Mouse (Mus musculus) right cerebral cortex, postnatal 36 days (tissue): ENCODE results near the gene Shroom3.

Experiments used
- DNase-seq, 2 experiments: peaks; one replicate each; pipeline ENCODE4 v3.0.0; 2022; ENCODE audit warnings: low spot score in 2 of 2, mixed read lengths in 1 of 2

Shroom3 gene

DNA sequence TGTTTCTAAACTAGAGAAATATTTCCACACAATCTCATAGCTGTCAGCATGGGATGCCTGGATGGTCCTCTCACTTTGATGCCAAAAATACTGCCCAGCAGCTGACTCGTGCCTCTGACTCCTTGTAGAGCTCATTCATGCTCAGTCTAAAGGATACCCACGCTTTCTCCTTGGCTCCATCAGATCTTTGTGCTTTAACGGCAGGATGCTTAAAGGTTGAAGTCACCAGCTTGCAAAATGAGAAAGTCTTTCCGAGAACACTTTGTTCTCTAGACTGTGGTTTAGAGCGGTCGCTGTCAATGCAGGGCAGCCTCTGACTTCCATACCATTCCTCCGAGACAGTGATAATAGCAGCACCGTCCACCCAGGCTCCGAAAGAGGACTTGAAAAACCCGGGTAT lies 249.8 kb downstream of the Shroom3 start:
- no peak for DNase-seq

DNA sequence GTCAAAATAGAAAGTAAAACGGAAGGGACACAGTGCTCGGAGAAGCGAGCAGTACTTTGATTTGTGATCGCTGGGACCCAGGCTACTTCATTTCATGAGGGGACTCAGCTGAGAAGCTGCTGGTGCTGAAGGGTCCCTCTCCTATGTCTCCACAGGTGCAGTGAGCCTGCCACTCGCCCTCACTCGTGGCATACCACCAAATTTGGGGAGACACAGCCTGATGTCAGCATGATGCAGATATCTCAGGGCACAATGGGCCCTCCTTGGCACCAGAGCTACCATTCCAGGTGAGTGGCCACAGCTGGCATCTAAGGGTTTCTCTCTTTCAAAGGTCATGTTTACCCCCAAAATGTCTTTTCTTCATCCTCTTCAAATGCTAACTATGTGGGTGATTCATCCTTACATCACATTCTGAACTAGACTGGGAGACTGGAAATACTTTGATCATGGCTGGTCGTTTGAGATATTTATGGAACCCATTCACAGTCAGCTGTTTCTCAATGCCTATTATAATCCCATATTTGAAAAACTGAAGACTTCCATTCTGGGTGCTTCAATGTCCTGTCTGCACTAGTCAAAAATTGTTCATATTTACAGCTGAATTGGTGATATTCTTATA lies 250.5 kb downstream of the Shroom3 start:
- no peak for DNase-seq

DNA sequence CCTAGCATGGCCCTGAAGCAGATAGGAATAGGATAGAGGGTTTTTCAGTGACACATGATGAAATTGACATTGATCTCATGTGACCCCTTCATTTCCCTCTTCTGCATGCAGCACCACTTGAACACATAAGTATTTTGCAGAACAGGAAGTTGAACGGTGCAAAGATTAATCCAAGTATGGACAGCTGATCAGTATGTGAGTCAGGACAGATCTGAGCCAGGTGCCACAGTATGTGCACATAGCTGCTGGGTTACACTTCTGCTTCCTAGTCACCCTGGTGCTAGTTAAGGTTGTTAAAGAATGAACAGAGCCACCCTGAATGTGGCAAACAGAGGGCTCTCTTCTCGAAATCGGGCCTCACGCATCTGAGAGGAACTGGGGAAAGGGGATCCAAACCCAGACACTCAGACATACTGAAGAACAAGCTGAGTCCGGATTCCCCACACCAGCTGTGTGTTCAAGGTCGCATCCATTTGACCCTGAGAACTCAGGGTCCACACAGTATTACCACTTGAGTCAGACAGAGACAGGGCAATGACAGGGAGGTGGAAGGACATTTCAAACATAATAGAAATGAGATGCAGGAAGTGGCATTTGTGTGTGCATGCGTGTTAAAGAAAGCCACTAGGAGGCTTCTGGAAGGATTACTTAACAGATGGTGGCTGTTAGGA lies 251.2 kb downstream of the Shroom3 start:
- DNase-seq: no peak

DNA sequence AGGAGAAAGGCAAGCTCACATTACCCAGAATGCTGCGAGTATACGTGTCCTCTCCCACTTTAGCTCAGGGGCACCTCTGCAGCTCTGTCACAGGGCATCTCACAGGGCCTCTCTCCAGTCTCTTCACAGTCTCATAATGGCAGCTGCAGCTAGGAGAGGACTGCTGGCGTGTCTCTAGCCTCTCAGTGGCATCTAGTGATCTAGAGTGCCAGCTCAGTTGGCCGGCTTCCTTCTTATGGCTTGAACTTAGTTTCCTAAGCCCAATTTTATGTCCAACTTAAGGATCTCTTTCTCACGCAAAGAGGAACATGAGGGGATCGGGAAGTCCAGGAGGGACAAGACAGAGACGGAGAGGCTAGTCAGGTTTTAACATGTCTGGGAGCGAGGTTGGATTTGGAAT lies 252.6 kb downstream of the Shroom3 start:
- no peak for DNase-seq

- DNase-seq: no peak
Observed at GRCm38 (mm10) chr5:92937701-92938100, 254.5 kb downstream of the Shroom3 start.

GRCm38 (mm10) chr5:92939246-92939995 lies 256.2 kb downstream of the Shroom3 start:
- no peak for DNase-seq

- no peak for DNase-seq
Observed at GRCm38 (mm10) chr5:92942166-92942565, 258.9 kb downstream of the Shroom3 start.

- DNase-seq: no peak
Observed at GRCm38 (mm10) chr5:92942577-92942976, 259.3 kb downstream of the Shroom3 start.

- DNase-seq: no peak
Observed at GRCm38 (mm10) chr5:92944867-92945266, 261.6 kb downstream of the Shroom3 start.

DNA sequence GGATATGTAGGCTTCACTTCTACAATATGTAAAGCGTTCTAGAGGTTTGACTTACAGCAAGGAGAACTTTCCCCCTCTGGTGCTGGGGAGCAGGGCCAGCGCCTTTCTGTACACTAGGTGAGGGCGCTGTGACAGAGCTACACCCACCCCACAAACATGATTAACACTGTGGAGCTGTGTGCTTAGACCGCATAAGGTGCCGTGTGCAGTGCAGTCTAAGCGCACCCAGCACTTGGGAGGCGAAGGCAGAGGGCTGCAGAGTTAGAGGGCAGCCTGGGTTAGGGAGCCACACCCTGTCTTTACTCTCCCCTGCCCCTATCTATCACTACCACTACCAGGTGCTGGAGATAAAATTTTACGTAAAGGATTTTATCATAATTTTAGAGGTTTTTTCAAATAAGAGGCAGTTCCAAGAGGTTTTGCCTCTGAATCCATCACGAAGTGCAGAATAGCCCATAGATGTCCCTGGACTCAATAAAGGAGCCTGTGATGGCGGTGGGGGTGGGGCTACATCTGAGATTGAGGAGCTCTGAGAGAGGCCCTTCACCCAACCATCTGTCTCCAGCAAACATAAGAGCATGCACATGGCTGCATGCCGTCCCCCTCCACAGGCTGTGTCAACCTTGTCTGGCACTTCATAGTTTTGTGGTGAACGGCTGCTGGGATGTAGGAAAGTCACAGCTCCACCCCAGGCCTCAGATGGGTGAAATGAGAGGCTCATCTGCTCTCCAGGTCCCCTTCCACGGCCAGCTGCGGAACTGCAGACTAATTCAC lies 265.9 kb downstream of the Shroom3 start:
- no peak for DNase-seq

DNA sequence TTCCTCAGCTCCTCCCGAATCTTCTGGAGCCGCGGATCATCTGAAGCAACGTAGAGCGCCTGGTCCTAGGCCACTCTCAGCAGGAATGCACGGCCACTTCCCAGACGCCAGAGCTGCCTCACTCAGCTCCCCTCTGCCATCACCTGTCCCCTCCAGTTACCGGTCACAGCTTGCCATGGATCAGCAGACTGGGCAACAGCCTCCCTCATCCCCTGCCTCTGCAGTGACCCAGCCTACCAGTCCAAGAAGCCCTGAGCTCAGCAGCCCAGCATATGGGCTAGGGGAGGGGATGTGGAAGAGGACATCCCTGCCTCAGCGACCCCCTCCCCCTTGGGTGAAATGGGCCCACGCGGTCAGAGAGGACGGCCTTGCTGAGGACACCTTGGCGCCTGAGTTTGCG lies 267.3 kb downstream of the Shroom3 start:
- DNase-seq: no peak

GRCm38 (mm10) chr5:92951079-92951478 lies 267.8 kb downstream of the Shroom3 start:
- DNase-seq: no peak

DNA sequence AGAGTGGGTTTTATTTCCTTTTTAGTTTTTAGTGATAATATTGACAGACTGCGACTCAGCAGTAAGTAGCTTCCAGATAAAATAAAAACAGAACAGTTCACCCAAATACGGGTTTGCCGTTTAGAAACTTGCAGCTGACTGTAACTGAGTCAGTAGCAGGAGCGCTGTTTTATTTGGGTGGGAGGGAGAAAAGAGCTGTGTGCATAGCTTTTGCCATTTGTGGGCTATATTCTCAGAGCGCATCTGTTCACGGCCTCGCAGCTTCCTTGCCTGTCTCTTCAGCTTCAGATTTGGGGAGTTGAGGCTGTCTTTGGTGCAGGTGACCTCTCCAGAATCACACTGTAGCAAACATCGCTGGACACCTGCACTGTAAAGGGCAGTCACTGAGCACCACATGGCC lies 270.6 kb downstream of the Shroom3 start:
- no peak for DNase-seq

DNA sequence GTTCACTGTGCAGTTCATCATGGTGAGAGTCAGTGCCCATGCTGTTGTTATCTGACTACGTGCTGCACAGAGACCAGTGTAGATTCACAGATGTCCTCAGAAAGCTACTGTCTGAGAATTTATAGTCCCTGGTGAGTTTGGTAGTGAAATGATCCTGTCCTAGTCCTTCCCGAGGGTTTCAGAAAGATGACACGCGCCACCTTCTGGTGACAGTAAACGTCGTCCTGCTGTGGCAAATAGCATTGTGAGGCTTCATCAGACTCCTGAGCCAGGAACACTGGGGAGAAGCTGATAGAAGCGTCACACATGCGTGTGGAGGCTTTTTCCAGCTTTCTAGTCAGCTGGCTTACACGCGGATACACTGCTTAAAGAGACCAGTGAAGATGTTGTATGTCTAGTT lies 271.1 kb downstream of the Shroom3 start:
- peak; percentile 79 to 85 for DNase-seq

DNA sequence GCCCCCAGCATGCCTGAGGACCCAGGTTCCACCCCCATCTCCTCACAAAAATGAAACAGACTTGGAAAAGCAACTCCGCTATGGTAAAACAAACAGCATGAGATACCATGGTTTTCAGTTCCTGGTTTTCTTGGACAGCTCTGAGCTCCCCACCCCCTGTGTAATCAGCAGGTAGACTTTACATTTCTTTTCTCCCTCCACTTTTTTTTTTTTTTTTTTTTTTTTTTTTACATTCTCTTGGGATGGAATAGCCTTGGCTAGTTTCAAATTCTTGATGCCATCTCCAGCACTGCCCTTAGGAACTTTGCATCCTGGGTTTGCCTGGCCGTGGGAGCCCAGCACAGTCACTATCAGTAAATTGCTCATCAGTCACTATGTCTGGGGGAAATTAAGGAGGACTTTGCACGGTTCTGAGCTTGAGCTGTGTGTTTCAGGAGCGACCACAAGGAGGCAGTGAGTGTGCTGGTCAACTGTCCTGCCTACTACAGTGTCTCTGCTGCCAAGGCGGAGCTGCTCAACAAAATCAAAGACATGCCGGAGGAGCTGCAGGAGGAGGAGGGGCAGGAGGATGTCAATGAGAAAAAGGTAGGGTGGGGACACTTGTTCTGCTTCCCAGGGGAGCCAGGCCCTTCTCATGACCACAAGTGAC lies 271.7 kb downstream of the Shroom3 start:
- no peak for DNase-seq

- DNase-seq: no peak
Observed at GRCm38 (mm10) chr5:92959287-92959686, 276.1 kb downstream of the Shroom3 start.

GRCm38 (mm10) chr5:92959708-92960107 lies 276.5 kb downstream of the Shroom3 start:
- no peak for DNase-seq

- DNase-seq: no peak
Observed at GRCm38 (mm10) chr5:92961353-92961752, 278.1 kb downstream of the Shroom3 start.

- DNase-seq: no peak
Observed at GRCm38 (mm10) chr5:92961770-92962231, 278.6 kb downstream of the Shroom3 start.

DNA sequence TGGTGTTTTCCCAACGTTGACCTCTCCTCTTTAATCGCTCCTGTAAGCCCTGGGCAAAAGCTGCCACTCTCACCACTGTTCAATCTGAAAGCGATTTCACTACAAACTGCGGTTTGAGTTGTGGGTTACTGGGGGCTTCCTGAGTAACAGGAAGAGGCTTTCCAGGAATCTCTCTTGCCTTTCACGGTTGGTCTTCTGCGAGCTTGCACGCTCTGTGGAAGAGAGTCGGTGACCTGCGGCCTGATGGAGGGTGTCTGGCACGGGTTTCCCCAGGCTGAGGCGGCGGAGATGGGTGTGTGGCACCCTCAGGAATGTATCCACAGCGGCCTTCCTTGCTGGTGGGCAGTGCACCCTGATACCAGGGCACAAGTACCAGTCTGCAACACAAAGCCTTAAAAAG lies 281.5 kb downstream of the Shroom3 start:
- no peak for DNase-seq

DNA sequence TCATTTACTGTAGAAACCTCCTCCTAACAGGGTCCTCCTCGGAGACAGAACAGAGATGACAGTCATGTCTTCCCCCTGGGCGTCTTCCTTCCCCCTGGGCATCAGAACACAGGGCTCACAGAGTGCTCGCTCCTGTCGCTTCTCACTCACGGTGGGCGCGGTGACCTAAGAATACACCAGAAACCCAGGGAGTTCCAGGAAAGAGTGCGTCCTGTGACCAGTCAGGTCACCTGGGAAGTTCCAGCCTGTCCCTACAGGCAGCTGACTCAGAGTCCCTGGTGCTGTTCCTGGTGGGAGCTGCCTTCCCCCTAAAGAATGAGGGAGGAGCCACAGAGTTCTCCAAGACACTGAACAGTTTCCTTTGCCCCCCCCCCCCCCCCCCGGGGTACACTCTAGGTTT lies 283.9 kb downstream of the Shroom3 start:
- no peak for DNase-seq

GRCm38 (mm10) chr5:92967906-92968305 lies 284.7 kb downstream of the Shroom3 start:
- no peak for DNase-seq
